Mouse (Mus musculus): ENCODE results near the gene Dcaf5. TPM values are rescaled to one million over a fixed set of nuclear protein-coding genes. Genes with fewer than 3 reads are reported as not detected.

Gene Dcaf5
- 10 to 100 TPM; 15.3 to 18.7 (median 16.5) TPM for polyA plus RNA-seq (2017; shearing (Covaris generic))

DNA sequence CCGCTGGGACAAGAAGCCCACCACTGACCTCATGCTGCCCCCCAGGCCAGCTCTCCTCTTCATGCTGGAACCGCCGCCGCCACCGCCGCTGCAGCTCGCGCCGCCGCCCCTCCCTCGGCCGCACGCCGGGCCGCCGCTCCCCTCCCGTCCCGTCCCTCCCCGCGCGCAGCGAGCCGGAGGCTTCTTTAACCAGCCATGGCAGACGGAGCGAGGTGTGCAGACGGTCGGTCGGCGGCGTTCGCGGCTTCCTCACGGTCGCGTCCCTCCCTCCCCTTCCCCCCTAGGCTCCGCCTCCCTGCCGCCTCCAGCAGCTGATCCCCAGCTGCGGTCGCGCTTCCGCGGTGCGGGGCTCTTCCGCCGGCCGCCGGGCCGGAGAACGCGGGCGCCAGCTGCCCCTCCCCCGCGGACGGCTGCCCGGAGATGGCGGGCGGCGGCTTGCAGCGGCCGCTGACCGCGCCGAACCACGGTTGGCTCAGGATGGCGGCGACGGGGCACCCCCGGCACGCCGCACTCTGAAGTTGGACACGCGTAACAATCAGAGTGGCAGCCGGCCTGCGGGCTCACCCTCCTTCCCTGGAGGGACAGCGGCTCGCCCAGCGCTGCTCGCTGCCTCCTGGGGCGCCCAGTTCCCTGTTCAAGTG is at the start of gene Dcaf5:
Gene Dcaf5, minus strand, starts transcription at position 266 of the 641 bp plus-strand sequence.
- ATAC-seq = peak; percentile 62

DNA sequence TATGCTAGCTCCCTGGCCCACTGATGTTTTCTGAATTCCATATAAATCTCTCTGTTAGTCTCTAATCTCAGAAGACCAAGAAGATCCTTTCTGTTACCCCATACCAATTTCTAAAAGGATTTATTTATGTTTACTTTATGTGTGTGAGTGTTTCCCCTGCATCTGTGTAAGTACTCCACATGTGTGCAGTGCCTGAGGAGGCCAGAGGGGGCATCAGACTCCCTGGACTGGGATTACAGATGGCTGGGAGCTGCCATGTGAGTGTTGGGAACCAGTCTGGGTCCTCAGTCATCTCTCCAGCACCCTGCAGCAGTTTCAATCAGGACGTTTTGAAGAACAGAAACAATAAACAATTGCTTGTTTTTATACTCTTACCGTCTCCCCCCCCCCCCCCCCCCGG is 47.0 kb upstream of the Dcaf5 start:
- ATAC-seq = no peak

DNA sequence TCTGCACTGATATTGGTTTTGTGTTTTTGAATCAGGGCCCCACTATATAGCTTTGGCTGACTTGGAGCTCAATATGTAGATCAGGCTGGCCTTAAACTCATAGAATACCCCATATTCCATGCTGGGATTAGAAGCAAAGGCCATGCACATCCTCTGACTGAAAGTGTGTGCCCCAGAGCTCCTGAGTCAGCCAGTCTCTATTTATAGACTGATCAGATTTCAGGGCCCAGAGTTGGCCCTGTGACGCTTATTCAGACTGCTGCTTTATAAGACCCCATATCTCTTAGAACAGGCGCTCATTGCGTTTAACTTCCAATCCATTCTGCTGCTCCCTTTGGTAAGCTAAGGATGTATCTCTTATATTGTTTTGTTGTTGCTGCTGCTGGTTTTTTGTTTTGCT is 43.6 kb upstream of the Dcaf5 start:
- ATAC-seq = no peak

DNA sequence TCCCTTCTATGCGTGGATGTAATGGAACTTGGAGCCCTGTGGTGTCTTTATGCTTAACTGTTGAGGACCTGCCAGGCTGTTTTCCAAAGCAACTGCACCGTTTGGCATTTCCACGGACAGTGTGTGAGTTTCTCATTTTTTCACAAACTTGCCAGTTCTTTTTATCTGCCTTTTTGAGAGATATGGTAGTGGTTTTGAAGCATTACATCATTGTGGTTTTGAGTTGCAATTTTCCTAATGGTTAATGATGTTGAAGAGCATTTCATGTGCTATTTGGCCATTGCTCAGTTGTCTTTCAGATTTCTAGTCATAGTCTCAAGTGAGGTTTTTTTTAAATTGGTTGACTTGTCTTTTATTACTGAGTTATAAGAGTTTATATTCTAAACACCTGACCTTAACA is 37.3 kb upstream of the Dcaf5 start:
- no peak for ATAC-seq

GRCm38 (mm10) chr12:80471926-80472325 is 35.5 kb upstream of the Dcaf5 start:
- ATAC-seq = no peak

DNA sequence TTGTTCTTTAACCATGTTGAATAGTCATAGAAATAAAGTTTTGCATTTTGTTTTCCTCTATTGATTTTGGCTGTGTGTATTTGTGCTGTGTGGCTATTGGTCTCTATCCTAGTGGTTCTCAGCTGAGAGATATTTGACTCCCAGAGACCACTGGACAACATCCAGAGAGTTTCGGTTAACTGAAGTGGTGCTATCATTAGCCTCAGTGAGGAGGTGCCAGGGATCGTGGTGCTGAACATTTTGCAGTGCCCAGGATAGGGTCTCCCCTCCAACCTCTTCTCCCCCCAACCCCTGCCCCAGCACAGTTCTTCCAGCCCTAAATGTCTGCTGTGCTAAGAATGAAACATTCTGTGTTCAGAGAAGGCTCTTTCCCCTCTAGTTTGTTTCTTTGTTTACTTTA is 33.8 kb upstream of the Dcaf5 start:
- no peak for ATAC-seq

- no peak for ATAC-seq
Measured at GRCm38 (mm10) chr12:80463666-80464269, 27.4 kb upstream of the Dcaf5 start.

DNA sequence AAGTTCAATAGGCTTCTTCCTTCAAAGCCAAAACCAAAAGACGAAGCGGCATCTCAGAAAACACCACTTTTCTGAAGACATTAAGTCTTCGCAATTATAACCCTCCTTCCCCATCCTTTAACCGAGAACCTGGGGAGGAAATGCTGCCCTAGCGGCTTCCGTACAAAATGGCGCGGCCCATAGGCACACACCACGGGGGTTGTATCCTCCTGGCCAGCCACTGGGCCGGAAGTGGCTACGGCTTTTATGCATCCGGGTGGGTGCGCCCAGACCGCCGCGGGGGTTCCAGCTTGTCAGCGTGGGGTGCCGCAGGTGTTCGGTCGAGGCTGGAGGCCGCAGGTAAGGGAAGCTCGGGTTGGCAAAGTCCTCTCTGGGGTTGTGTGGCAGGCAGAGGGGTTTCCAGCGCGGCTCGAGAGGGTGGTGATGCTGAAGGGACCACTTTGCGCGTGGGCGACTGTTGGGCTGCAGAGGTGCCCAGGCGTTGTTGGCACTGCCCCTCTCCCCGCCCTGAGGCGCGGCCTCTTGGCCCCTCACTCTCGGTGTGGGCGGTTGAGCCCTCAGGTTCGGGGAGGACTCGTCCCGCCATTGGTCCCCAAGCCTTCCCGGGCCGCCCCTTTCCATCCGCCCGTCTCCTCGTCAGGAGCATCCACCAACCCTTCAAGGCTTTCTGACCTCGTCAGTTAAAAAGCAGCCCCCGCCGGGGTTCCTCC is 26.7 kb upstream of the Dcaf5 start, which contains the start of gene Exd2:
Gene Exd2, plus strand, starts transcription at position 154 of the 710 bp plus-strand sequence.
- peak; percentile 95 for ATAC-seq

GRCm38 (mm10) chr12:80462292-80462896 is 26.0 kb upstream of the Dcaf5 start:
- peak; percentile 9 for ATAC-seq

DNA sequence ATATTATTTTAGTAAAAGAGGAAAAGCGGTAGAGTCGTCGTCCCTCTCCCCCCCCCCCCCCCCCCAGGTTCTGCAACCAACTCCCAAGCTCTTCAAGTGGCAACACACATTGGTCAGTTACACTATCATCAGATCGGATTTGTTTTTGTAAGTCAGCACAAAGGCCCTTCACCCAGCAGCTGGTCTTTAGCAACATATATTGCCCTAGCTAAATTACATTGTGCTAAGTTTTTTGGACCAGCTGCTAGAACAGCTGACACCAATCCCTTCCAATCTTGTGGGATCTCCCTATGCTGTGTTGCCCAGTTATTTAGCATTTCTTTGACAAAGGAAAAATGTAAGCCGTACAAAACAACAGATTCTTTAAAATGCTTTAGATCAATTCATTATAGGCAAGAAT is 21.6 kb upstream of the Dcaf5 start:
- no peak for ATAC-seq

- ATAC-seq = no peak
Measured at GRCm38 (mm10) chr12:80453506-80453905, 17.1 kb upstream of the Dcaf5 start.

- ATAC-seq = no peak
Measured at GRCm38 (mm10) chr12:80444525-80445109, 8.2 kb upstream of the Dcaf5 start.

- ATAC-seq = no peak
Measured at GRCm38 (mm10) chr12:80440957-80441356, 4.6 kb upstream of the Dcaf5 start.

DNA sequence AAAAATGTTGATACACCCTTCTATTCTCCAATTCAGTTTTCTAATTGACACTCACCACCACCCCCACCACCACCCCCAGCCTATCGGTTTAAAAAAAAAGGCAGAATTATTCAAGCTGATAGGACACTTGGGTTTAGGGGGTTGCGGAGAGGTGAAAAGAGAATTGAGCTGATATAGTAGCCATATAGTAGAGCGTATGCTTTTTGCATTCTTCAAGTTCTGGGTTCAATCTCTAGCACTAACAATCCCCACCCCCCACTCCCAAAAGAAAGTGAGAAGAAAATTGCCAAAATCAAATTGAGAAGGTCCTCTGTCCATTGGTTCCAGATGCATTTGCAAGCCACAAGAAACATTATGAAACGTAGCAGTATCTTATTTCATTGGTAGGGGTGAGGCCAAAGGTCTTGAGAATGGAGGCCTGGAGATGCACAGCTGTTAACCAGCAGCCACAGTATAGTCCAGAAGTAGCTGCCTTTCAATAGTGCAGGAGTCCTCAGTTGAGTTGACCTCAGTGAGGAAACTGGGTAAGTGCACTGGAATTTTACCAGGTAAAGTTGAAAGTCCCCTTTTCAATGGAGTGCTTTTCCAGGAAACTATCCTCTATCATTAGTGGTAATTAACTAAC is 762 bp upstream of the Dcaf5 start:
- ATAC-seq = no peak

DNA sequence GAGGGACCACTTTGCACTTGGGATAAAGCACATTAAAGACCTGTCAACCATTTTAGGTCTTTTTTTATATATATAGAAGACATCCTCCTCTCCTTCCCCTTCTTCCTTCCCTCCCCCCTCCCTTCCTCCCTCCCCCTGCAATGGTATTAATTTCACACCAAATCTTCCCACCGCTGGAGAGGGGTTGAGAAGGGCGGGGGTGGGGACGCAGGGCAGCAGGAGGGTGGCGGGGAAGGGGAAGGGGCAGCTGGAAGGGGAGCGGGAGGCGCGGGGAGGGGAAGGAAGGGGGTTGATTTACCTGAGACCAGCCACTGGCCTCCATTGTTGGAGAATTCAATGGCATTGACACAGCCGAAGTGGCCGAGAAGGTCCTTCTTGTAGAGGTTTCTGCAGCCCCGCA is 514 bp downstream of the Dcaf5 start:
- ATAC-seq = no peak

GRCm38 (mm10) chr12:80434961-80435691 is 1.3 kb downstream of the Dcaf5 start:
- peak; percentile 67 for ATAC-seq

GRCm38 (mm10) chr12:80434601-80434960 is 1.8 kb downstream of the Dcaf5 start:
- ATAC-seq = no peak

DNA sequence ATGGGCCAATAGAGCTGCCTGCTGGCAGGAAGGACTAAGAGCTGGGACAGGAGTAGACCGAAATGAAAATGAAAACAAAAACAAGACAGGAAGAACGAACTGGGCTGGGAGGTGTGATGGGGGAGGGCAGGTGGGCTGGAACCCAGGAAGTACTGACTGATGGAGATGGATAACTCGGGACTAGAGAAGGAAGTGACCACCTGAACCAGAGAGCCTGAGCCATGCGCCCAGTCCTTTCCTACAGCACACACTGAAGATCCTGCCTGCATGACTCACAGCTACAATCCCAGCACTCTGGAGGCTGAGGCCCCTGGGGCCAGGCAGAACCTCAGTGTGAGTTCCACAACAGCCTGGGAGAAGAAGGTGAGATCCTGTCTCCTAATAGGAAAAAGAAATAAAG is 3.1 kb downstream of the Dcaf5 start:
- peak; percentile 36 for ATAC-seq

- no peak for ATAC-seq
Measured at GRCm38 (mm10) chr12:80427683-80428082, 8.7 kb downstream of the Dcaf5 start.

- no peak for ATAC-seq
Measured at GRCm38 (mm10) chr12:80415100-80415499, 21.3 kb downstream of the Dcaf5 start.

GRCm38 (mm10) chr12:80410855-80411254 is 25.5 kb downstream of the Dcaf5 start:
- ATAC-seq = no peak

DNA sequence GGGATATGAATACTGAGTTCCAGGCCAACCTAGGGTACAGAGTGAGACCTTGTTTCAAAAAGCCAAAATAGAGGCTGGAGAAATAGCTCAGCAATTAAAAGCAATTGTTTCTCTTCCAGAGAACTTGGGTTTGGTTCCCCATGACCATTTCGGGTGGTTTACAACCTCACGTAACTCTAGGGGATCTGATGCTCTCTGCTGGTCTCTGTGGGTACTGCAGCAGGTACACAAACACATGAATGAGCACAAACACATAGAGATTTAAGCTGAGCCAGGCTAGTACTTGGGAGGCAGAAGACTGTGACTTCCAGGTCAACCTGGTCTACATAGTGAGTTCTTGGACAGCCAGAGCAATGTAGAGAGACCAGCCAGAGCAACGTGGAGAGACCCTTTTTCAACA is 28.6 kb downstream of the Dcaf5 start:
- peak; percentile 43 for ATAC-seq
